Mouse (Mus musculus) layer of hippocampus, postnatal 14 days (tissue): ENCODE data around the gene Luc7l3. TPM values are rescaled to one million over a fixed set of nuclear protein-coding genes. Genes with fewer than 3 reads are reported as not detected.

Experiments used
- DNase-seq, 2 experiments: peaks; one replicate each; pipeline ENCODE4 v3.0.0; 2021 to 2022; ENCODE audit warnings: low spot score in 2 of 2, mixed read lengths in 1 of 2
- long read RNA-seq, 2 experiments: library from polyadenylated mRNA; stranded (forward); transcript quantifications; one replicate each; pipeline ENCODE4 v2.0.0; 2021
- total RNA-seq, 2 experiments: library from RNA; stranded (reverse); gene quantifications; 2 replicates each; pipeline ENCODE4 v1.2.3; 2021

The Luc7l3 gene
- total RNA-seq: 100 to 1,000 TPM; 119 to 127 TPM
- long read RNA-seq, experiment 1, full-length matches to known transcripts: 27 of 46 reads
- long read RNA-seq, experiment 1, partial matches to known transcripts: 7 of 46 reads
- long read RNA-seq, experiment 1, other reads (novel, unspliced or antisense): 12 of 46 reads
- long read RNA-seq, experiment 2, full-length matches to known transcripts: 35 of 48 reads
- long read RNA-seq, experiment 2, partial matches to known transcripts: 4 of 48 reads
- long read RNA-seq, experiment 2, other reads (novel, unspliced or antisense): 9 of 48 reads

DNA sequence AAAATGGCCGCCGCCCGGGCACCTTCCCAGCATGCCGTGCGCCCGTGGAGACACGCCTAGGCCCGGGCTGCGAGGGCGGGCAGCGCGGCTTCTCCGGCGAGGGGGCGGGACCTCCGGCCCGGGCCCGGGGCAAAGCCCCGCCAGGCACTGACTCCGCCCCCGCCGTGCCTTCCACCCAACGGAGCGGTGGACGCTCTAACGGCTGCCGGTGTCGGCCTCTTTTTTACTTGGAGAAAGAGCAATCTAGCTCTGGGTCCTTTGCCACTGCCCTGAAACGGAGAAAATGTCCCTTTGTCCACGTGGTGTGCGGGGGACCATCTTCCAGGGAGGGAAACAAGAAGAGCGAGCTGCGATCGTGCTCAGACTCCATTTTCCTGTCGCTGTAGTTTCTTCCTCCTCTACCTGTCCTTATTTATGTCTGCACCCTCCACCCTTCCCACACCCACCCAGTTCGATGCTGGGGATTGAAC, at the start of gene Luc7l3:
Luc7l3 (minus strand) TSS at position 58 of the 470 bp plus-strand sequence.
- DNase-seq: peak; percentile 95 to 96

DNA sequence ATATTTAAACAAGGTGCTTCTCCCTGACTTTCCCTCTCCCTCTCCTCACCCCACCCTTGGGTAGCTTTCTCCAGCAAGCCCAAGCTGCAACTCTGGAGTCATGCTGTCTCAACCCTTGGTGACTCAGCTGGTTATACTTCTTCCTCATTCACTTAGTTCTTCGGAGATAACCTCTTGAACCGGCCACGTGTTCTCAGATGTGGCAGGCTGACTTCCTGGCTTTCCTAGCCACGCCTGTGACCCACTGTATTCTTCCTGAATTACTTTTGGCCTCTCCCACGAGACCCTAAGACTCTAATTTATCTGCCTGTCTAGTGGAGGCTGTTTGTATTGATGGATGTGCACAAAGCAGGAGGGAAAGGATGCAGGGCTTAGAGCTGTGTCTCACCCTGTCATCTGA, 49.0 kb upstream of the Luc7l3 start:
- no peak for DNase-seq

DNA sequence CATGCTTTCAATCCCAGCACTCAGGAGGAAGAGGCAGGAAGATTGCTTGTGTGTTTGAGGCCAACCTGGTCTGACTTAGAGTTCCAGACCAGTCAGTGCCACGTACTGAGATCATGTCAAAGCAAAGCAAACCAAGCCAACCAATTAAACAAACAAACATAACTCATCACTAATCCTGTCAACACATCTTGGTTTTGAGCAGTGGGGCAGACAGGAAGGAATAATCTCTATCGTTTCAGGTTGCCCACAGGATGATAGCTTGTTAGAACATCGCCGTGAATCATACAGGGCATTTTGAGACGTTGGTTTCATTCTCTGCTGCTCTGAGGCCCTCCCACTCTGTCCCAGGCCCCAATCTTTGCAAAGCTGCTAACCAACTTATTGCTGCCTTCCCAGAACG, 48.2 kb upstream of the Luc7l3 start:
- DNase-seq: no peak

DNA sequence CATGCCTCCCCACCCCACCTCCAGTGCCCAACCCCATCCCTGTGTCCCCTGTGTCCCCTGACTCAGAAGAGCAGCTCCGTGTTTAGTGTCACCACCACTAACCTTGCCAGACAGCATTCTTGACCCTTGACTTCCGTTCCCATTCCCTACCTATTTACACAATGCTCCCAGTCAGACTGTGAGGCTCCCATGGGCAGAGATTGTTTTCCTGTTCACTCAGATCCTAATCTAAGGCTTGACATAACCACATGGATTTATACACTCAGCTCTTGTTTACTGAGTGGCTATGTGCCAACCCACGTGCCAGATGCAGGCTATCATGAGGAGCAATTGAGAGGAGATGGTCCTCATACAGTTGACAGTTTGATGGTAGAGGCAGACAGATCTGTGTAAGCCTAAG, 43.6 kb upstream of the Luc7l3 start:
- DNase-seq: no peak

DNA sequence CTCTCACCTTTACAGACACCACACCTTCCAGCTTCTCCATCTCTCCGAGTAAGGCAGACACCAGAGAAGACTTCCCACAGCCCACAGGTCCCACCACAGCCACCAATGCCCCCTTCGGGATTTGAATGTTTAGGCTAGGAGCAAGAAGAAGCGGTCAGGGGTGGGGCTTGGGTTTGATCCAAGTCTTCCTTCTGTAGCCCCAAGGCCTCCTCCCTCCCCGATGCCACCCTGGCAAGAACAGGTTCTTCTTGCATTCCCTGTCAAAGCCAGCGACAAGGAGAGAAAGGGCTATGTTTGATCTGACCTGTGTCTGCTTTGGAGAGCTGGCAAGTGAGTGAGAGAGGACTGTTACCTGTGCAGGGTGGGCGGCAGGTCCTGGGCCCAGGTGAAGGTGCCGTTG, 41.9 kb upstream of the Luc7l3 start:
- no peak for DNase-seq

- no peak for DNase-seq
Measured at GRCm38 (mm10) chr11:94362101-94362500, 40.3 kb upstream of the Luc7l3 start.

DNA sequence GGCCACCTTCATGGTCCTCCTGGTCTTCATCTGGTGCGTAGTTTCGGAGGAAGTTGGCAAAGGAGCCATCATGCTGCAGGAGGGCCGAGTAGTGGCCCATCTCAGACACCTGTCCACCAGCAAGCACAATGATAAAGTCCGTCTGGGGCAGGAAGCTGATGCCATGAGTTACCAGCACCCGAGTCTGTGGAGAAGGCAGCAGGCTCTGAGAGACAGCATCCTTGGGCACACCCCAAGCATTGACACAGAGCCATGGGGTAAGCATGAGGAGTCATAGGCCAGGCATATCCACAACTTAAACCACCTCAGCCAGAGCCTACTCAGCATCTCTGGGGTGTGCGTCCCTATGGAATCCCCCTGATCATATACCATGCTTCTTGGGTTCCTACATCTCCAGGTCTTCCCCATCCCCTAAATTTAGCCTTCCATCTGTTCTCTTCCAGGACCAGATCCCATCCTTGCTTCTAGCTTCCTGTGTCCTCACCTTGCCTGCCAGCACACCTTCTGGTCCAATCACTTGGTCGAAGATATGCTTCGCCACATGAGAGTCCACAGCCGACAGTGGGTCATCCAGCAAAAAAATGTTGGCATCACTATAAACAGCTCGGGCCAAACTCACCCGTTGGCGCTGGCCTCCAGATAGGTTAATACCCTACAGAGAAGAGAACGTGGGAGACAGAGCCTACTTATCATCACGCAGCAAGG, 39.5 kb upstream of the Luc7l3 start:
- no peak for DNase-seq

GRCm38 (mm10) chr11:94359168-94359567, 37.4 kb upstream of the Luc7l3 start:
- no peak for DNase-seq

- DNase-seq: no peak
Measured at GRCm38 (mm10) chr11:94355521-94356217, 33.9 kb upstream of the Luc7l3 start.

DNA sequence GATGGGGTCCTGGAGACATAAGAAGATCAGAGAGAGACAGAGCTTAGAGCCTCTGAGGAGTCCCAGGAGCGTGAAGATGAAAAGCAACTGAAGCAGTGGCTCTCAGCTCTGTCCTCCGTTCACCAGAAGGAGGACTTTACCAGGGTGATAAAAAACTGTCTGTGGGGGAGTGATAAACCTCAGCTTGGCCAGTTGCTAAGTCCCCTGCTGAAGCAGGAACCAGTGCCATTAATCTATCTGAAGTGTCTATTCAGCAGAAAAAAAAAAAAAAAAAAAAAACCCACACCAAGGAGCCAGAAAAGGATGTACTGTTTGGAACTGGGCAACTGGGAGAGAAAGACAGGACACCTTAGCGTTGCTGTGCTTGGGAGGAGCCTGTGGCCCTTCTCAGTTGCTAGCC, 29.3 kb upstream of the Luc7l3 start:
- DNase-seq: no peak

- DNase-seq: no peak
Measured at GRCm38 (mm10) chr11:94350337-94350736, 28.5 kb upstream of the Luc7l3 start.

DNA sequence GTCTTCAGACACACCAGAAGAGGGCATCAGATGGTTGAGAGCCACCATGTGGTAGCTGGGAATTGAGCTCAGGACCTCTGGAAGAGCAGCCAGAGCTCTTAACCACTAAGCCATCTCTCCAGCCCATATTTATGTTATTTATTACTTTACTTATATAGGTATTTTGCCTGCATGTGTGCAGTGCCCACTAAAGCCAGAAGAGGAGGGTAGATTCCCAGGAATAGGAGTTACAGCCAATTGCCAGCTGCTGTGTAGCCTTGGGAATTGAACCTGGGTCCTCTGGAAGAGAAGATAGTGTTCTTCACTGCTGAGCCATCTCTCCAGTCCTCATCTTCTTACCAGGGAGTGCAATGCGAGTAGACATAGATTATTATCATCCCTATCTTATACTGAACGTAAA, 28.1 kb upstream of the Luc7l3 start:
- DNase-seq: no peak

- no peak for DNase-seq
Measured at GRCm38 (mm10) chr11:94347063-94347575, 25.3 kb upstream of the Luc7l3 start.

DNA sequence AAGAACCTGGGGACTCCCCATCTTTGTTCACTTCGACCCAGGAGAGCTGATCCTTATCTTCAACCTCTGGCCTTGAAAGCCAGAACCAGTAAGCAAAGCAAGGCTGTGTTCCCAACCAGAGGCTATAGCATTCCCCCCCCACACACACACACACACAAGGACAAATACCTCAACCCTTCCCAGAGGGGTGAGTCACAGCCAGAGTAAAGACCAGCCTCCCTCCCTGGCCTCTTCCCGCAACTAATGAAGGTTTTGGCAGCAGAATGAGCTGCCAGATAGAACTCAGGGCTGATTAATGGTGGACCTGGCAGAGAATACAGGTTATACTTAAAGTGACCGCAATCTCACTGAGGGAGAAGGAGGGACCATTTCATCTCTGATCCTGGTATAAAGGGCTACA, 24.8 kb upstream of the Luc7l3 start:
- DNase-seq: no peak

DNA sequence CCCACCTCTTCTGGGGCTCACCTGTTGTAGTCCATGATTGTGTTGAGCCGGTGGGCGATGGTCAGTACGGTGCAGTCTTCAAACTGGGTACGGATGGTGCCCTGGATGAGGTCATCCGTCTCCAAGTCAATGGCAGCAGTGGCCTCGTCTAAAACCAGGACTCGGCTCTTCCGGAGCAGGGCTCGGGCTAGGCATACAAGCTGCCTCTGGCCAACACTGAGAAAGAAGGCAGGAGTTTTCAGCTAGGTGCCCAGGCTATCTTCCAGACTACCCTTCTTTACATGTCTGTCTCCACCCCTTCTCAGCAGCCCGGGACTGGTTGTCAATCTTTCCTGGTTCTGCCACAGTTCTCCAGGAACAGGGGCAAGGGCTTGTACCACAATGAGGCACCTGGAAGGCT, 24.1 kb upstream of the Luc7l3 start:
- no peak for DNase-seq

- no peak for DNase-seq
Measured at GRCm38 (mm10) chr11:94344470-94344869, 22.7 kb upstream of the Luc7l3 start.

- DNase-seq: no peak
Measured at GRCm38 (mm10) chr11:94343955-94344358, 22.2 kb upstream of the Luc7l3 start.

DNA sequence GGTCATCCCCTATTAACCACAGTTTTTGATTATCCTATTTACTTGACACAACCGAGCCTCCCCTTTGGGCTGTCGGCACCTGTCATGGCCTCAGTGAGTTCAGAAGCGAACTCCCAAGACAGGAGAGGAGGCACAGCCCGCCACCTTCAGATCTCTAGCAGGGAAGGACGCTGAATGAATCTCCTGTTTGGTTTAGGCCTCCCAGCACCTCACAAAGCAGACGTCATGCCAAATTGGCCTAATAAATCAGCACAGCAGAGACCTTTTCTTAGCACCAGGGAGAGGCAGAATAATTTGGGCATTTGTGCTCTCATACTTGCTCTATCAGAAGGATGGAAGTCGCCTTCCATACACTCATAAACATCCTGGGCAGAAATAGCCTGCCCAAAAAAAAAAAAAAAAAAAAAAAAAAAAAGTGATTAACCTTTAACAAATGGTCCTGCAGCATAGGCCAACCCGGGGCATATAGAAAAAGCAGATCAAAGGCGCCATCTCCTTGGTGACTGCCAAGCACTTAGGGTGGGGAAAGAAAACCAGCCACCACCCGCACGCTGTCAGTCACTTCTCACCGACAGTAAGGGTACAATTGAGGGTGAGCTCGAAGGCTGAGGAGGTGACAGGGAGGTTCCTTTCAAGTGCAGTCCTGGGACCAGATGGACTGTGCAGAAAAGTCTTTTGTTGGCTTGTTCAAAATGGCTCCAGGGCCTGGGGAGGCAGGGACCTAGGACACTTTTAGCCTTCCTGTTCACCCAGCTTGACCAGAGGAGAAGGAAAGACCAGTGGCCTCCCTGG, 20.5 kb upstream of the Luc7l3 start:
- DNase-seq: no peak

DNA sequence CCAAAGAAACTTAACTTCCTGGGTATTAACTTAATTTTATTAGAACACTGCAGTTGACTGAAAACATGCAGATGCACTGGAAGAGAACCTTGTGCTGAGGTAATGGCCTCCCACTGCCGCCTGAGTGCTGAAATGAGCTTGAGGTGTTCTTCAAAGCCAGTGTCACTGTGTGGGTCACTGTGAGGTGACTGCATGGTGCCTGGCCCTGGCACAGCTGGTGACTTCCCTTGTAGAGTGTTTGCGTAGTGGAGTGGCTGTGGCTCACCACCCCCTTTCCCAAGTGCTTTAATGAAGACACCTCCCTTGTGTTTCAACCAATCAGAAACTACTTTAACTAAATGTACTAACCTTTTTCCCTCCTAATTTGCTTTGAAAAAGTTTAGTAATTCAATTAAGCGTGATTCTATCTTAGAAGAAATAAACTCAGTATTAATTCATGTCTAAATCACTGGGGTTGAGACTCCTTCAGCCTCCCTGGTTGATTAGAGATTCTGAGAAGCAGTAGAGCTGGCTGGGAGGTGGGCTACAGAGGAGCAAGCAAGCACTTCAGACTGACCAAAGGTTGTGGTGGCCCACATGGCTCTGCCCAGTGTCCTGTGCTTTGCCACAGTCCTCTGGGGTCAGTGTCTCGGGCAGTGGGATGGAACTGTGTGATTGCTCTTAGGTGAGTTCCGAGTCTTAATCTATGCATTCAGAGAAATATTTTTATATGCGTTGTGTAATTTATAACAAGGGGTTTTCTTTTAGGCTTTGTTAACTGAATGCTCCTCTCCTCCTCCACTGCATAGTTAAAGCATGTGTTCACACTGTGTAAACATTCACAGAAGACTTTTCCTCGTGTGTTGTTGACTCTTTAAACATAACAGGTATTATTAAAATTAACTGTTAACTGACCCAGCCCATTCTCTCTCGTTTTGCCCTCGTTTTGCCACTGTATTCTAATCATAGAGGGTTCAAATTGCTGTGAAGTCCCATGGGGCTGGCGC, 19.5 kb upstream of the Luc7l3 start:
- no peak for DNase-seq
